Mouse (Mus musculus) spleen, adult 2 months (tissue): ENCODE data around the gene Mslnl.

ENCODE experiments used
- CTCF ChIP-seq: fragments of 200-500 bp; IDR thresholded peaks from 2 replicates; pipeline ENCODE4 v1.5.1; 2011; ENCODE audit warnings: mild to moderate bottlenecking, inconsistent platforms; ENCODE audit not compliant: insufficient read depth, insufficient read length, insufficient replicate concordance; ENCODE audit errors: extremely low read depth
- POLR2A ChIP-seq: fragments of 200-500 bp; IDR thresholded peaks from 2 replicates; pipeline ENCODE4 v1.6.1; 2011; ENCODE audit warnings: low read depth, low read length, inconsistent platforms

- TF ChIP-seq CTCF, result no peak
- TF ChIP-seq POLR2A, result peak; percentile 24
Observed at GRCm38 (mm10) chr17:25785281-25785745, 49.5 kb downstream of the Mslnl start, which contains the start of gene Haghl.
